Mouse (Mus musculus): ENCODE data around the gene Cdc14b. TPM values are rescaled to one million over a fixed set of nuclear protein-coding genes. Genes with fewer than 3 reads are reported as not detected.
A peak's percentile ranks its signal among the peaks of the same experiment; 100 is the strongest.

The Cdc14b gene
- polyA plus RNA-seq, 1 experiment from 2014 or later: 22.1 TPM

DNA sequence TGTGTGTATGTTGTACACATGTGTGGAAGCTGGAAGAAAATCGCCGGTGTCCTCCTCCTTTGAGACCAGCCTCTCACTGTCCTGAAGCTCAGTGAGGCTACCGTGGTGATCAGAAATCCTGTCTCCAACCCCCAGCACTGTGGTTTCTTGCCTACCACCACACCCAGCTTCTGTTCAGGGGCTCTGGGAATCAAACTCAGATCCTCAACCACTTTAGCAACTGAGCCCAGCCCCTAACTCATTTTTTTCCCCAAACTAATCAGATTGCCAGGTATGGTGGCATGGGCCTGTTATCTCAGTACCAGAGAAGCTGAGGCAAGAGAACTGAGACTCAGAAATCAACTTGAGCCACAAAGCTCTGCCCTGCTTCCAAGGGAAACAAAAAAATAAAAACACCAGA, 39.3 kb downstream of the Cdc14b start:
- Histone ChIP-seq H3K4me1 (replicated peaks) (peaks cover 47% of the 10 kb centered on the region), H3K9ac (no peak overlapping the region), H3K4me2 (no peak overlapping the region), H3K36me3 (0 out of 2 replicates have a peak, but pooled peaks cover 2% of the 10 kb centered on the region), H3K27me3 (replicated peaks) (no peaks in the 10 kb centered on the region), H3K27ac (ENCODE audit: poor library complexity, severe bottlenecking) (0 out of 2 replicates have a peak overlapping the region, but pooled peaks have one; percentile 54), H3K4me3 (no peak overlapping the region), H3K9me3 (replicated peaks) (no peaks in the 10 kb centered on the region)
- ATAC-seq (ENCODE audit: insufficient number of reproducible peaks, low FRiP score): no peak
- 66% methylated on average over 3 of the region's 3 CpGs for WGBS

- Histone ChIP-seq H3K4me3 (no peak overlapping the region), H3K9ac (no peak overlapping the region), H3K9me3 (replicated peaks) (no peaks in the 10 kb centered on the region), H3K4me2 (no peak overlapping the region), H3K27me3 (replicated peaks) (no peaks in the 10 kb centered on the region), H3K36me3 (0 out of 2 replicates have a peak, but pooled peaks cover 2% of the 10 kb centered on the region), H3K27ac (ENCODE audit: poor library complexity, severe bottlenecking) (peak overlapping the region; percentile 54; the same call in 1 of the 2 replicates), H3K4me1 (replicated peaks) (peaks cover 42% of the 10 kb centered on the region)
- 38% methylated on average over 4 of the region's 4 CpGs for WGBS
- ATAC-seq (ENCODE audit: insufficient number of reproducible peaks, low FRiP score): no peak
Observed at GRCm38 (mm10) chr13:64235062-64235715, 39.9 kb downstream of the Cdc14b start.

GRCm38 (mm10) chr13:64233139-64233538, 42.0 kb downstream of the Cdc14b start:
- no peak overlapping the region for H3K27ac ChIP-seq (ENCODE audit: poor library complexity, severe bottlenecking)
- H3K4me2 ChIP-seq: no peak overlapping the region

DNA sequence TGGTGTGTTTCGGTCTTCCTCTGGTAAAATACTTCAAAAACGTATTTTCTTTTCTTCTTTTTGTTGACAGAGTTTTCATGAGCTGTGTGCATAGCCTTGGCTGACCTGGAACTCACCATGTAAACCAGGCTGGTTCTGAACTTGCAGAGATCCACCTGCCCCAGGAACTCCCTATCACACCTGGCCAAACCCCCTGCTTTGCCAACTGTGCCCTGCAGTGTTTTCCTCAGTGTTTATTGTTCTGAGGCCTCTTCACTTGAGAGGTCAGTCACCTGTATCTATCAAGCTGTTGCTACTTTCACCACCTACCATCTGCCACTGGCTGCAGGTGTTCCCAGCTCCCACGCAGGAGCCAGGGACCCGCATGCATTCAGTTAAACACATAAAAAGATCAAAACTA, 48.4 kb downstream of the Cdc14b start:
- no peak overlapping the region for H3K9ac ChIP-seq
- no peaks in the 10 kb centered on the region; the same call in 1 of the 2 replicates for H3K36me3 ChIP-seq
- no peaks in the 10 kb centered on the region for H3K9me3 ChIP-seq (replicated peaks)
- no peak overlapping the region for H3K27ac ChIP-seq (ENCODE audit: poor library complexity, severe bottlenecking)
- peaks cover 10% of the 10 kb centered on the region; the same call in 1 of the 2 replicates for H3K4me1 ChIP-seq (replicated peaks)
- 86% methylated on average over 4 of the region's 4 CpGs for whole genome bisulfite sequencing
- ATAC-seq (ENCODE audit: insufficient number of reproducible peaks, low FRiP score): no peak
- H3K4me2 ChIP-seq: no peak overlapping the region
- H3K4me3 ChIP-seq: no peak overlapping the region
- H3K27me3 ChIP-seq (replicated peaks): no peaks in the 10 kb centered on the region

More at GRCm38 (mm10) chr13:64233139-64233538, 42.0 kb downstream of the Cdc14b start:
- no peak for ATAC-seq (ENCODE audit: insufficient number of reproducible peaks, low FRiP score)
- Histone ChIP-seq H3K4me3 (no peak overlapping the region), H3K36me3 (0 out of 2 replicates have a peak, but pooled peaks cover 2% of the 10 kb centered on the region), H3K27me3 (replicated peaks) (no peaks in the 10 kb centered on the region), H3K4me1 (replicated peaks) (peaks cover 35% of the 10 kb centered on the region), H3K9me3 (replicated peaks) (no peaks in the 10 kb centered on the region), H3K9ac (no peak overlapping the region)
- WGBS: 81% methylated on average over 4 of the region's 4 CpGs

DNA sequence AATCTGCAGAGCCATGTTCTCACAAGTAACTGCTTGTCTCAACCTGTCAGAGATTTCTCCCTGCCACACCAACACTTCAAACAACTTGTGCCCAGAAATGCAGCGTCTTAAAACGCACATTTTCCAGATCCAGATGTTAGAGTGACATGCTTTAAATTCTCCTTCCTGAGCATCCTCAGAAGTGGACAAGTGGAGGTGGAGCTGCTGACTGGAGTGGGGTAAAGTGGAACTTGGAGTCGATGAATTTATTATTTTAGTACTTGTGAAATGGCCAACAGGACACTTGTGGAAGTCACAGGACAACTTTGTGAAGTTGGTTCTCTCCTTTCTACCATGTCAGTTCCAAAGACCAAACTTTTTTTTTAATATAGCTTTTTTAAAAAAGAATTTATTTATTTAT, 49.4 kb downstream of the Cdc14b start:
- Histone ChIP-seq H3K9ac (no peak overlapping the region), H3K36me3 (no peaks in the 10 kb centered on the region; the same call in 1 of the 2 replicates), H3K27ac (ENCODE audit: poor library complexity, severe bottlenecking) (no peak overlapping the region), H3K9me3 (replicated peaks) (no peaks in the 10 kb centered on the region), H3K4me3 (no peak overlapping the region), H3K4me1 (replicated peaks) (peaks cover 10% of the 10 kb centered on the region; the same call in 1 of the 2 replicates), H3K4me2 (no peak overlapping the region), H3K27me3 (replicated peaks) (no peaks in the 10 kb centered on the region)
- ATAC-seq (ENCODE audit: insufficient number of reproducible peaks, low FRiP score): no peak
- 57% methylated on average over 3 of the region's 3 CpGs for WGBS

GRCm38 (mm10) chr13:64214891-64215290, 60.2 kb downstream of the Cdc14b start:
- no peaks in the 10 kb centered on the region for H3K9me3 ChIP-seq (replicated peaks)
- H3K27me3 ChIP-seq (replicated peaks): no peaks in the 10 kb centered on the region
- H3K27ac ChIP-seq (ENCODE audit: poor library complexity, severe bottlenecking): no peak overlapping the region
- no peak overlapping the region for H3K9ac ChIP-seq
- H3K4me3 ChIP-seq: no peak overlapping the region
- no peak overlapping the region for H3K4me2 ChIP-seq
- ATAC-seq (ENCODE audit: insufficient number of reproducible peaks, low FRiP score): no peak
- peaks cover 5% of the 10 kb centered on the region for H3K4me1 ChIP-seq (replicated peaks)
- peaks cover 30% of the 10 kb centered on the region for H3K36me3 ChIP-seq
- WGBS: 93% methylated on average over 5 of the region's 5 CpGs

GRCm38 (mm10) chr13:64211995-64212603, 63.0 kb downstream of the Cdc14b start:
- Histone ChIP-seq H3K9ac (no peak overlapping the region), H3K4me1 (replicated peaks) (peaks cover 5% of the 10 kb centered on the region), H3K9me3 (replicated peaks) (no peaks in the 10 kb centered on the region), H3K36me3 (peaks cover 26% of the 10 kb centered on the region), H3K4me3 (no peak overlapping the region), H3K27me3 (replicated peaks) (no peaks in the 10 kb centered on the region), H3K4me2 (no peak overlapping the region), H3K27ac (ENCODE audit: poor library complexity, severe bottlenecking) (no peak overlapping the region)
- no peak for ATAC-seq (ENCODE audit: insufficient number of reproducible peaks, low FRiP score)
- WGBS: 78% methylated on average over 5 of the region's 5 CpGs

GRCm38 (mm10) chr13:64208146-64208545, 66.9 kb downstream of the Cdc14b start:
- WGBS: 84% methylated on average over 6 of the region's 6 CpGs
- Histone ChIP-seq H3K27ac (ENCODE audit: poor library complexity, severe bottlenecking) (no peak overlapping the region), H3K9ac (no peak overlapping the region), H3K4me3 (no peak overlapping the region), H3K36me3 (peaks cover 9% of the 10 kb centered on the region), H3K9me3 (replicated peaks) (no peaks in the 10 kb centered on the region), H3K27me3 (replicated peaks) (no peaks in the 10 kb centered on the region), H3K4me2 (no peak overlapping the region), H3K4me1 (replicated peaks) (no peaks in the 10 kb centered on the region; the same call in 1 of the 2 replicates)
- ATAC-seq (ENCODE audit: insufficient number of reproducible peaks, low FRiP score): no peak

- no peaks in the 10 kb centered on the region; the same call in 1 of the 2 replicates for H3K4me1 ChIP-seq (replicated peaks)
- H3K36me3 ChIP-seq: peaks cover 12% of the 10 kb centered on the region
- no peak overlapping the region for H3K9ac ChIP-seq
- ATAC-seq (ENCODE audit: insufficient number of reproducible peaks, low FRiP score): no peak
- H3K4me2 ChIP-seq: no peak overlapping the region
- no peak overlapping the region for H3K4me3 ChIP-seq
- H3K9me3 ChIP-seq (replicated peaks): no peaks in the 10 kb centered on the region
- H3K27ac ChIP-seq (ENCODE audit: poor library complexity, severe bottlenecking): no peak overlapping the region
- 50% methylated on average over 2 of the region's 2 CpGs for WGBS
- H3K27me3 ChIP-seq (replicated peaks): no peaks in the 10 kb centered on the region
Observed at GRCm38 (mm10) chr13:64205186-64205585, 69.9 kb downstream of the Cdc14b start.

- Histone ChIP-seq H3K4me3 (no peak overlapping the region), H3K4me1 (replicated peaks) (no peaks in the 10 kb centered on the region; the same call in 1 of the 2 replicates), H3K36me3 (peaks cover 12% of the 10 kb centered on the region), H3K27ac (ENCODE audit: poor library complexity, severe bottlenecking) (no peak overlapping the region), H3K27me3 (replicated peaks) (no peaks in the 10 kb centered on the region), H3K9ac (no peak overlapping the region), H3K9me3 (replicated peaks) (no peaks in the 10 kb centered on the region), H3K4me2 (no peak overlapping the region)
- ATAC-seq (ENCODE audit: insufficient number of reproducible peaks, low FRiP score): no peak
- 44% methylated on average over 2 of the region's 2 CpGs for WGBS
Observed at GRCm38 (mm10) chr13:64204726-64205125, 70.4 kb downstream of the Cdc14b start.

- Histone ChIP-seq H3K36me3 (peaks cover 28% of the 10 kb centered on the region), H3K4me1 (replicated peaks) (no peaks in the 10 kb centered on the region; the same call in 1 of the 2 replicates), H3K9me3 (replicated peaks) (no peaks in the 10 kb centered on the region), H3K9ac (no peak overlapping the region), H3K27ac (ENCODE audit: poor library complexity, severe bottlenecking) (no peak overlapping the region), H3K4me2 (no peak overlapping the region), H3K27me3 (replicated peaks) (no peaks in the 10 kb centered on the region), H3K4me3 (no peak overlapping the region)
- no peak for ATAC-seq (ENCODE audit: insufficient number of reproducible peaks, low FRiP score)
- 83% methylated on average over 4 of the region's 4 CpGs for WGBS
Observed at GRCm38 (mm10) chr13:64200911-64201310, 74.2 kb downstream of the Cdc14b start.
